Mouse (Mus musculus): ENCODE results near the gene Ptpn12. TPM values are rescaled to one million over a fixed set of nuclear protein-coding genes. Genes with fewer than 3 reads are reported as not detected.

The Ptpn12 gene
- total RNA-seq, 1 experiment: 21.3 TPM

GRCm38 (mm10) chr5:21055071-21055819 lies 466 bp downstream of the Ptpn12 start:
- in situ Hi-C loops (cut with MboI; ENCODE audit: low sequenced_read_pairs in 2 of 2, unreplicated experiment in 2 of 2): no loop called here
- no peak for TF ChIP-seq MAFK (IDR thresholded peaks at IDR 0.05; ENCODE audit: insufficient read depth, low read depth, low read length)
- no peak for TF ChIP-seq CHD2 (IDR thresholded peaks at IDR 0.05; ENCODE audit: low read depth, low read length)
- TF ChIP-seq ZNF384 (IDR thresholded peaks at IDR 0.05; ENCODE audit: low read depth, low read length): no peak
- TF ChIP-seq HCFC1 (IDR thresholded peaks at IDR 0.05; ENCODE audit: borderline replicate concordance, insufficient read depth, low read length): no peak
- TF ChIP-seq ZC3H11A (IDR thresholded peaks at IDR 0.05; ENCODE audit: borderline replicate concordance, low read depth, low read length): no peak

GRCm38 (mm10) chr5:21054472-21055070 lies 1.1 kb downstream of the Ptpn12 start:
- in situ Hi-C loops (cut with MboI; ENCODE audit: low sequenced_read_pairs in 2 of 2, unreplicated experiment in 2 of 2): no loop called here
- H3K36me3 ChIP-seq (ENCODE audit: control insufficient read depth, insufficient read depth, low read length, poor library complexity, severe bottlenecking): no peaks in the 10 kb centered on the region
- peak overlapping the region; percentile 88 for H3K27ac ChIP-seq (ENCODE audit: insufficient read depth, low read depth, low read length, poor library complexity, severe bottlenecking)
- H3K9me3 ChIP-seq (ENCODE audit: control insufficient read depth, insufficient read depth, low read depth, low read length): no peaks in the 10 kb centered on the region
- peaks cover 0 to 2% of the 10 kb centered on the region in 2 experiments; a peak in 1 of 4 replicates for H3K4me1 ChIP-seq (ENCODE audit: control insufficient read depth in 2 of 2, insufficient read depth in 2 of 2, low read length in 2 of 2, poor library complexity in 1 of 2)
- peak; percentile 47 for DNase-seq (ENCODE audit: low read depth, low spot score)
- peak overlapping the region; percentile 94 for H3K9ac ChIP-seq (ENCODE audit: insufficient read depth, low read depth, low read length, poor library complexity, severe bottlenecking)
- H3K4me3 ChIP-seq (ENCODE audit: insufficient read depth in 1 of 2, low read depth in 1 of 2, low read length in 2 of 2, poor library complexity in 1 of 2, severe bottlenecking in 1 of 2): peak overlapping the region; percentile 89 to 96
- TF ChIP-seq MAFK (IDR thresholded peaks at IDR 0.05; ENCODE audit: insufficient read depth, low read depth, low read length) (no peak), ZNF384 (IDR thresholded peaks at IDR 0.05; ENCODE audit: low read depth, low read length) (no peak), ZC3H11A (IDR thresholded peaks at IDR 0.05; ENCODE audit: borderline replicate concordance, low read depth, low read length) (no peak), CHD2 (IDR thresholded peaks at IDR 0.05; ENCODE audit: low read depth, low read length) (no peak), HCFC1 (IDR thresholded peaks at IDR 0.05; ENCODE audit: borderline replicate concordance, insufficient read depth, low read length) (no peak)

More at GRCm38 (mm10) chr5:21055071-21055819, 466 bp downstream of the Ptpn12 start:
- H3K4me3 ChIP-seq (ENCODE audit: insufficient read depth in 1 of 2, low read depth in 1 of 2, low read length in 2 of 2, poor library complexity in 1 of 2, severe bottlenecking in 1 of 2): peak overlapping the region; percentile 89 to 96
- peak overlapping the region; percentile 88 for H3K27ac ChIP-seq (ENCODE audit: insufficient read depth, low read depth, low read length, poor library complexity, severe bottlenecking)
- no peaks in the 10 kb centered on the region for H3K9me3 ChIP-seq (ENCODE audit: control insufficient read depth, insufficient read depth, low read depth, low read length)
- H3K4me1 ChIP-seq (ENCODE audit: control insufficient read depth in 2 of 2, insufficient read depth in 2 of 2, low read length in 2 of 2, poor library complexity in 1 of 2): peaks cover 0 to 2% of the 10 kb centered on the region in 2 experiments; a peak in 1 of 4 replicates
- H3K9ac ChIP-seq (ENCODE audit: insufficient read depth, low read depth, low read length, poor library complexity, severe bottlenecking): peak overlapping the region; percentile 94
- H3K36me3 ChIP-seq (ENCODE audit: control insufficient read depth, insufficient read depth, low read length, poor library complexity, severe bottlenecking): no peaks in the 10 kb centered on the region
- peak; percentile 6 for DNase-seq (ENCODE audit: low read depth, low spot score)

GRCm38 (mm10) chr5:21053571-21054307 lies 2.0 kb downstream of the Ptpn12 start:
- peak overlapping the region; percentile 89 to 96; a peak in 3 of 4 replicates for H3K4me3 ChIP-seq (ENCODE audit: insufficient read depth in 1 of 2, low read depth in 1 of 2, low read length in 2 of 2, poor library complexity in 1 of 2, severe bottlenecking in 1 of 2)
- TF ChIP-seq CHD2 (IDR thresholded peaks at IDR 0.05; ENCODE audit: low read depth, low read length) (no peak), MAFK (IDR thresholded peaks at IDR 0.05; ENCODE audit: insufficient read depth, low read depth, low read length) (no peak), HCFC1 (IDR thresholded peaks at IDR 0.05; ENCODE audit: borderline replicate concordance, insufficient read depth, low read length) (no peak), ZNF384 (IDR thresholded peaks at IDR 0.05; ENCODE audit: low read depth, low read length) (no peak), ZC3H11A (IDR thresholded peaks at IDR 0.05; ENCODE audit: borderline replicate concordance, low read depth, low read length) (no peak)
- H3K9ac ChIP-seq (ENCODE audit: insufficient read depth, low read depth, low read length, poor library complexity, severe bottlenecking): no peak overlapping the region
- no peak for DNase-seq (ENCODE audit: low read depth, low spot score)
- H3K36me3 ChIP-seq (ENCODE audit: control insufficient read depth, insufficient read depth, low read length, poor library complexity, severe bottlenecking): no peaks in the 10 kb centered on the region
- peaks cover 0 to 4% of the 10 kb centered on the region in 2 experiments; a peak in 1 of 4 replicates for H3K4me1 ChIP-seq (ENCODE audit: control insufficient read depth in 2 of 2, insufficient read depth in 2 of 2, low read length in 2 of 2, poor library complexity in 1 of 2)
- H3K9me3 ChIP-seq (ENCODE audit: control insufficient read depth, insufficient read depth, low read depth, low read length): no peaks in the 10 kb centered on the region
- no peak overlapping the region for H3K27ac ChIP-seq (ENCODE audit: insufficient read depth, low read depth, low read length, poor library complexity, severe bottlenecking)
- in situ Hi-C loops (cut with MboI; ENCODE audit: low sequenced_read_pairs in 2 of 2, unreplicated experiment in 2 of 2): no loop called here

- DNase-seq (ENCODE audit: low read depth, low spot score): no peak
- Histone ChIP-seq H3K4me3 (ENCODE audit: insufficient read depth in 1 of 2, low read depth in 1 of 2, low read length in 2 of 2, poor library complexity in 1 of 2, severe bottlenecking in 1 of 2) (no peak overlapping the region), H3K9ac (ENCODE audit: insufficient read depth, low read depth, low read length, poor library complexity, severe bottlenecking) (no peak overlapping the region), H3K36me3 (ENCODE audit: control insufficient read depth, insufficient read depth, low read length, poor library complexity, severe bottlenecking) (no peaks in the 10 kb centered on the region), H3K4me1 (ENCODE audit: control insufficient read depth in 2 of 2, insufficient read depth in 2 of 2, low read length in 2 of 2, poor library complexity in 1 of 2) (peaks cover 0 to 4% of the 10 kb centered on the region in 2 experiments; a peak in 1 of 4 replicates), H3K9me3 (ENCODE audit: control insufficient read depth, insufficient read depth, low read depth, low read length) (no peaks in the 10 kb centered on the region), H3K27ac (ENCODE audit: insufficient read depth, low read depth, low read length, poor library complexity, severe bottlenecking) (no peak overlapping the region)
- in situ Hi-C loops (cut with MboI; ENCODE audit: low sequenced_read_pairs in 2 of 2, unreplicated experiment in 2 of 2): no loop called here
- no peak for TF ChIP-seq MAFK (IDR thresholded peaks at IDR 0.05; ENCODE audit: insufficient read depth, low read depth, low read length)
- no peak for TF ChIP-seq ZNF384 (IDR thresholded peaks at IDR 0.05; ENCODE audit: low read depth, low read length)
- TF ChIP-seq ZC3H11A (IDR thresholded peaks at IDR 0.05; ENCODE audit: borderline replicate concordance, low read depth, low read length): no peak
- no peak for TF ChIP-seq HCFC1 (IDR thresholded peaks at IDR 0.05; ENCODE audit: borderline replicate concordance, insufficient read depth, low read length)
Measured at GRCm38 (mm10) chr5:21052521-21052920, 3.2 kb downstream of the Ptpn12 start.

Data from ES-E14 (cell line).